Mouse (Mus musculus): Measurements from ENCODE around the gene Rps18.

- TF ChIP-seq CTCF (IDR thresholded peaks at IDR 0.05; ENCODE audit: borderline replicate concordance, control insufficient read depth, extremely low read depth, insufficient read depth, low read length, poor library complexity) = no peak
- TF ChIP-seq POLR2A (IDR thresholded peaks at IDR 0.05; ENCODE audit: control insufficient read depth, extremely low read depth, insufficient read depth, low read length, poor library complexity) = no peak
Observed at GRCm38 (mm10) chr17:33918293-33919203, 37.3 kb downstream of the Rps18 start.
